Mouse (Mus musculus): ENCODE results near the gene Wfdc16.
A peak's percentile ranks its signal among the peaks of the same experiment; 100 is the strongest.
"Not testable (repeated sequence)": the region's sequence is repeated elsewhere in the genome, so short reads cannot be mapped to it uniquely, and the experiment has no call there.

Gene Wfdc16

DNA sequence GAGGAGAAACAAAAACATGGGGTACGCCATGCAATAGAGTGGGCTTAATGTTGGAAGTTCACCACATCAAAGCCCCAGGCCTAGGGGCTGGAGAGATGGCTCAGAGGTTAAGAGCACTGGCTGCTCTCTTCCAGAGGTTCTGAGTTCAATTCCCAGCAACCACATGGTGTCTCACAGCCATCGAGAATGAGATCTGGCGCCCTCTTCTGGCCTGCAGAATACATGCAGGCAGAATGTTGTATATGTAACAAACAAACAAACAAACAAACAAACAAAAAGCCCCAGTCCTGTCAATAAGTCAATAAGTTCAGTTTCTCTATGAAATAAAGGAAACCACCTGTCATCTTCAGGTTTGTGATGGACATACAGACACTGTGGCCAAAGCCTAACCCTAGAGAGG, 38.4 kb downstream of the Wfdc16 start:
- no peak for DNase-seq (ENCODE audit: low spot score in 2 of 2)

DNA sequence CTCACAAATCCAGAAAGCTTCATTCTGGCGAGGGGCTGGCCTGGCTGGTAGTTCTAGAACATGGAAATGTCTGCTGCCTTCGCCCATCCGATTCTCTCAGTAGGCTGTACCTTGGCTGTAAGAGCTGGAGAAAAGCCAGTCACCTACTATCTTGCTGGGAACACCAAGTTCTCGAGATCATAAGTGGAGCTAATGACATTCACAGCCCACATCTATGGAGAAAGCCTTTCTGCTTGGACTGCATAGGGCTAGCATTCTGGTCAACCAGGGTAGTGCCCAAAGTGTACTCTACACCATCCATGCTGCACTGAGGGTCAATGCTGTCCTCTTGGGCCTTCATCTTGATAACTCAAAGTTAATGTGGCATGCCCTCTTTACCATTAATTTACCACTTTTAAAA, 45.1 kb downstream of the Wfdc16 start, which contains the start of gene Eppin:
Gene Eppin (minus strand): TSS at position 101 of the 400 bp plus-strand sequence.
- no peak for DNase-seq (ENCODE audit: low spot score in 2 of 2)

DNA sequence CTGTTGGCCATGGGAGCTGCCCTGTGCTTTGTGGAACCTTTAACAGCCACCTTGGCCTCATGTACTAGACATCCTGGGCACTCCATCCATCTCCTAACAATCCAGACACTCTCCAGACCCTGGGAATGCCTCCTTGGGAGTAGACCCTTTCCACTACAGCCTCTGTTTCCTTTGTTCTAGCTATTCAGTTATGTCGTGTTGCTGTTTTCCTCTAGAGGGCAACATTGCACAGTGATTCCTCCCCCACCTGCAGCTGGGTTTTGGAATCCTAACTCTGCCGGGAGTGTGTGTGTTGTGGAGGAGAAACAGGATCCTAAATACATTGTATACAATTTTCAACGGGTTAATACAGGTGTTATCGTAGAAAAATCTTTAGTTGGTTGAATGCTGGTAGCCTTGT, 46.6 kb downstream of the Wfdc16 start:
- peak; percentile 13 to 48 for DNase-seq (ENCODE audit: low spot score in 2 of 2)

DNA sequence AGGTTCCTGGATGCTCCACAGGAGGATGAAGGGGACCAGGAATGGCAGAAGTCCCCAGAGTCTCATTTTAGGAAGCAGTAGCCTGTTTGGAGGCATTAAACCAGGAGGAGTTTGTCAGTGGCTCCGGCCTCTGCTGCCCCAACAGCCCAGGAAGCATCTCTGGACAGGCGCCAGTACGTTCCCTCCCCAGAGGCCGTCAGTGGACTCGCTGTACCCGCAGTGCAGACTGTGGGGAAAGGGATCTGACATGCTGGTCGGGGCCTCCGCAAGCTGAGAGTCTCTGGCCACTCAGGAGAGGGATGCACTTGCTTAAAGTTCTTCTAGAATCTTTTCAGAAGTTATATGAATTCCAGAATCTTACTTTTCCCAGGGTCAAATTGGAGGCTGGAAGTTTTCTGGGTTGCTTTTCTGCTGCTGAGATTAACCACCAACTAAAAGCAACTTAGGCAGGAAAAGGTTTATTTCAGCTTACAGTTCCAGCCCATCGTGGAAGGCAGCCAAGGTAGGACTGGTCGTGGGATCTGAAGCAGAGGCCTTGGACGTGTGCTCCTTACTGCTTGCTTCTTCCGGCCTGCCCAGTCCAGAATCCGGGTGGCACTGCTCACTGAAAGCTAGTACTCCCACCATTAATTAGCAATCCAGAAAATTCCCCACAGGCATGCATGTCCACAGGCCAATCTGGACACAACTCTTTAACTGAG, 53.4 kb downstream of the Wfdc16 start, which contains the start of gene Wfdc6a:
Gene Wfdc6a (minus strand): TSS at position 423 of the 701 bp plus-strand sequence.
- DNase-seq (ENCODE audit: low spot score in 2 of 2) = not testable (repeated sequence)

Measured in right cerebral cortex, adult 2 months (tissue).